Mouse (Mus musculus): Measurements from ENCODE around the gene Kap.
"Not testable (repeated sequence)": the region's sequence is repeated elsewhere in the genome, so short reads cannot be mapped to it uniquely, and the experiment has no call there.

Gene Kap

GRCm38 (mm10) chr6:133853526-133853925, at the start of gene Kap:
Gene Kap (minus strand): TSS chr6:133853762.
- no peak for DNase-seq (ENCODE audit: low read depth, low spot score)

GRCm38 (mm10) chr6:133885871-133886415, 32.4 kb upstream of the Kap start:
- DNase-seq (ENCODE audit: low read depth, low spot score): no peak

DNA sequence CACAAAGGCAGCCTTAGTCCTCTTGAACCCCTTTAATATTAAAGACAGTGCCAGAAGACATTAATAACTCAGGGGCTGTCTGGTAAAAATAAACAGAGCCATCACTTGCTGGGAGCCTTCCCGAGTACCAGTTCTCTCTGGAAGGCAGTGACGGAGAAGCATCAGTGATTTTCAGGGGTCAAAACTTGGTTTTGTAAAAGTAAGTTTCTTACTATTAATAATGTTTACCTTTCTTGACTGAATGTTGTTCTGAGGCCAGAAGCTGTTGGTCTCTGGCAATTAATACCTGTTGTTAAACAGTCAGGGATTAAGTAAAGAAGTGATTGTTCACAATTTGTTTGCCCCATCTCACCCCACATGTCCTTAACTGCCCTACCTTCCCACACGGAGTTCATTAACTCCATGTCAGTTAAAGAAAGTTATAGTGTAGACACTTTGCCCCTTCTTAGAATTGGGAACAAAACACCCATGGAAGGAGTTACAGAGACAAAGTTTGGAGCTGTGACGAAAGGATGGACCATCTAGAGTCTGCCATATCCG, 30.0 kb upstream of the Kap start:
- DNase-seq (ENCODE audit: low read depth, low spot score): no peak

- DNase-seq (ENCODE audit: low read depth, low spot score): no peak
These were observed 22.4 kb upstream of the Kap start for GRCm38 (mm10) chr6:133875906-133876462.

DNA sequence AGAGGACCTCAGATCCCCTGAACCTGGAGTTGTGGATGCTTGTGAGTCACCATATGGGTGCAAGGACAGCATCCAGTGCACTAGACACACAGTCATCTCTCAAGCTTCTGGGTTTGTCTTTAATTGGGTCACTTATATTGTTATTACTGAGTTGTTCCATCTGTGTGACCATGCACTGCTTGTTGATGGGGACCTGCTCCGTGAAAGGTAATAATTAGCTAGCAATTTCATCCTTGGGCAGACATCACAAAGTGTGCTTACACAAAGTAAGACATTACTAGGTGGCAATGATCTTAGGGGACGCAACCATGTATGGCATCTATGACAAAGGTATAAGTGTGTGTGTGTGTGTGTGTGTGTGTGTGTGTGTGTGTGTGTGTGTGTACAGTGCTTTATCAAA, 19.1 kb upstream of the Kap start:
- DNase-seq (ENCODE audit: low read depth, low spot score): no peak

- DNase-seq (ENCODE audit: low read depth, low spot score): no peak
These were observed 17.6 kb upstream of the Kap start for GRCm38 (mm10) chr6:133871131-133871530.

GRCm38 (mm10) chr6:133868381-133868780, 14.8 kb upstream of the Kap start:
- no peak for DNase-seq (ENCODE audit: low read depth, low spot score)

- no peak for DNase-seq (ENCODE audit: low read depth, low spot score)
These were observed 2.3 kb upstream of the Kap start for GRCm38 (mm10) chr6:133855871-133856270.

- no peak for DNase-seq (ENCODE audit: low read depth, low spot score)
These were observed 4.2 kb downstream of the Kap start for GRCm38 (mm10) chr6:133849359-133849758.

DNA sequence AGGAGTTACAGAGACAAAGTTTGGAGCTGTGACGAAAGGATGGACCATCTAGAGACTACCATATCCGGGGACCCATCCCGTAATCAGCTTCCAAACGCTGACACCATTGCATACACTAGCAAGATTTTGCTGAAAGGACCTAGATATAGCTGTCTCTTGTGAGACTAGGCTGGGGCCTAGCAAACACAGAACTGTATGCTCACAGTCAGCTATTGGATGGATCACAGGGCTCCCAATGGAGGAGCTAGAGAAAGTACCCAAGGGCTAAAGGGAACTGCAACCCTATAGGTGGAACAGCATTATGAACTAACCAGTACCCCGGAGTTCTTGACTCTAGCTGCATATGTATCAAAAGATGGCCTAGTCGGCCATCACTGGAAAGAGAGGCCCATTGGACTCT, 4.7 kb downstream of the Kap start:
- not testable (repeated sequence) for DNase-seq (ENCODE audit: low read depth, low spot score)

- not testable (repeated sequence) for DNase-seq (ENCODE audit: low read depth, low spot score)
These were observed 15.1 kb downstream of the Kap start for GRCm38 (mm10) chr6:133838296-133838995.

GRCm38 (mm10) chr6:133812342-133812741, 41.2 kb downstream of the Kap start:
- DNase-seq (ENCODE audit: low read depth, low spot score): no peak
